Mouse (Mus musculus) spleen, postnatal 4 days (tissue): ENCODE results near the gene Grpel1.

Experiments used
- DNase-seq, 2 experiments: peaks; one replicate each; pipeline ENCODE4 v3.0.0; 2022; ENCODE audit warnings: low spot score in 2 of 2

Gene Grpel1

GRCm38 (mm10) chr5:36510956-36511355, 46.2 kb downstream of the Grpel1 start:
- DNase-seq: no peak

- DNase-seq: no peak
Observed at GRCm38 (mm10) chr5:36515126-36515525, 50.3 kb downstream of the Grpel1 start.

GRCm38 (mm10) chr5:36515558-36515957, 50.8 kb downstream of the Grpel1 start:
- no peak for DNase-seq

GRCm38 (mm10) chr5:36517596-36517995, 52.8 kb downstream of the Grpel1 start:
- no peak for DNase-seq

- no peak for DNase-seq
Observed at GRCm38 (mm10) chr5:36519751-36520150, 55.0 kb downstream of the Grpel1 start.

- no peak for DNase-seq
Observed at GRCm38 (mm10) chr5:36522782-36523181, 58.0 kb downstream of the Grpel1 start.

GRCm38 (mm10) chr5:36523219-36523703, 58.5 kb downstream of the Grpel1 start:
- no peak for DNase-seq
